Mouse (Mus musculus) hindbrain, embryonic 16.5 days (tissue): ENCODE measurements around the gene Stbd1. TPM values are rescaled to one million over a fixed set of nuclear protein-coding genes. Genes with fewer than 3 reads are reported as not detected.
A peak's percentile ranks its signal among the peaks of the same experiment; 100 is the strongest.

ENCODE experiments used
- ATAC-seq: fragments of 200-750 bp; cut with Nextera tagmentation; 2 replicates; pipeline ENCODE4 v1.8.0; 2017; ENCODE audit warnings: moderate TSS enrichment, moderate library complexity
- H3K27ac ChIP-seq: fragments of 300-500 bp; sonication (generic); 2 replicates; pipeline ENCODE4 v1.5.1; 2014; ENCODE audit warnings: low read depth, mild to moderate bottlenecking, control low read depth, low read length, moderate library complexity
- H3K27me3 ChIP-seq: fragments of 300-500 bp; sonication (generic); replicated peaks from 2 replicates; pipeline ENCODE4 v1.6.1; 2014; ENCODE audit warnings: low read length; ENCODE audit not compliant: control insufficient read depth, insufficient read depth
- H3K36me3 ChIP-seq: fragments of 300-500 bp; sonication (generic); 2 replicates; pipeline ENCODE4 v1.6.1; 2014; ENCODE audit warnings: mild to moderate bottlenecking, low read length, moderate library complexity, mixed read lengths; ENCODE audit not compliant: control insufficient read depth, insufficient read depth
- H3K4me1 ChIP-seq: fragments of 300-500 bp; sonication (generic); 2 replicates; pipeline ENCODE4 v1.6.1; 2014; ENCODE audit warnings: low read depth, low read length; ENCODE audit not compliant: control insufficient read depth, insufficient read depth
- H3K4me2 ChIP-seq: fragments of 300-500 bp; sonication (generic); 2 replicates; pipeline ENCODE4 v1.6.1; 2014; ENCODE audit warnings: mild to moderate bottlenecking, low read length, control low read depth, moderate library complexity
- H3K4me3 ChIP-seq: fragments of 300-500 bp; sonication (generic); 2 replicates; pipeline ENCODE4 v1.5.1; 2014; ENCODE audit warnings: mild to moderate bottlenecking, low read length, control low read depth, moderate library complexity
- H3K9ac ChIP-seq: fragments of 300-500 bp; sonication (generic); 2 replicates; pipeline ENCODE4 v1.6.1; 2014; ENCODE audit warnings: low read depth, mild to moderate bottlenecking, control low read depth, low read length, moderate library complexity
- H3K9me3 ChIP-seq: fragments of 300-500 bp; sonication (generic); 2 replicates; pipeline ENCODE4 v1.6.1; 2014; ENCODE audit warnings: mild to moderate bottlenecking, low read length, moderate library complexity; ENCODE audit not compliant: control insufficient read depth
- WGBS: fragments of 180-500 bp; shearing (Covaris S2); extraction: QIAGEN DNeasy Blood & Tissue Kit; methylation state at CpG from one replicate; pipeline ENCODE4 v1.1.7; 2014; 5-methylcytosine and 5-hydroxymethylcytosine counted together
- polyA plus RNA-seq: library from polyadenylated mRNA; unstranded; fragments of >200 nt; fragmentation: Nextera tagmentation; extraction: Ambion mirVana; gene quantifications from 2 replicates; pipeline ENCODE4 v1.2.1, GENCODE M21; 2015

Stbd1 gene
- polyA plus RNA-seq = 11.3 and 14.5 TPM in 2 replicates

- Histone ChIP-seq H3K4me3 (peak within 1 kb of the TSS; percentile 74), H3K27ac (no peak within 1 kb of the TSS), H3K36me3 (no peaks in the 10 kb centered on the region), H3K4me1 (peaks cover 6% of the 10 kb centered on the region; the same call in 1 of the 2 replicates), H3K27me3 (no peaks in the 10 kb centered on the region), H3K9me3 (no peaks in the 10 kb centered on the region), H3K4me2 (peak within 1 kb of the TSS; percentile 90), H3K9ac (peak within 1 kb of the TSS; percentile 73)
- ATAC-seq = peak; percentile 92
- under 1% methylated on average over 57 of the region's 69 CpGs for WGBS
Measured at GRCm38 (mm10) chr5:92602691-92603690, at the start of gene Stbd1. Gene Stbd1, plus strand, starts transcription at chr5:92603041.

DNA sequence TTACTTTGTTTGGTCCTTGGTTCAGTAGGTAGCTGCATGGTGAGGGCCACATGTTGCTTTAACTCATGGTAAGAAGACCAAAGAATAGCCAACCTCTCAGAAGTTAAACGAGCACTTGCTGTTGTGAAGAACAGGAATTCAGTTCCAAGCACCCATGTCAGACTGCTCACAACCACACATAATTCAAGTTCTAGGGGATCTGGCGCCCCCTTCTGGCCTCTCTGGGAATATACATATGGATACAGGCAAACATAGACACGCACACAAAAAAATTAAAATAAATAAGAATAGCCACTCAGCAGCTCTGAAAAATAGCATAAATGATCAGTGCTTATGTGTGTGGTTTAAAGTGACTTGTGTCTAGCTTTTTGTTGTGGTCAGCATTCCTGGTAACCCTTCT, 48.9 kb upstream of the Stbd1 start:
- Histone ChIP-seq H3K4me3 (no peak overlapping the region), H3K36me3 (no peaks in the 10 kb centered on the region), H3K27me3 (no peaks in the 10 kb centered on the region), H3K27ac (no peak overlapping the region), H3K9me3 (no peaks in the 10 kb centered on the region), H3K4me1 (no peaks in the 10 kb centered on the region; the same call in 1 of the 2 replicates), H3K9ac (no peak overlapping the region), H3K4me2 (no peak overlapping the region)
- no peak for ATAC-seq
- 66% methylated on average over 3 of the region's 3 CpGs for WGBS

DNA sequence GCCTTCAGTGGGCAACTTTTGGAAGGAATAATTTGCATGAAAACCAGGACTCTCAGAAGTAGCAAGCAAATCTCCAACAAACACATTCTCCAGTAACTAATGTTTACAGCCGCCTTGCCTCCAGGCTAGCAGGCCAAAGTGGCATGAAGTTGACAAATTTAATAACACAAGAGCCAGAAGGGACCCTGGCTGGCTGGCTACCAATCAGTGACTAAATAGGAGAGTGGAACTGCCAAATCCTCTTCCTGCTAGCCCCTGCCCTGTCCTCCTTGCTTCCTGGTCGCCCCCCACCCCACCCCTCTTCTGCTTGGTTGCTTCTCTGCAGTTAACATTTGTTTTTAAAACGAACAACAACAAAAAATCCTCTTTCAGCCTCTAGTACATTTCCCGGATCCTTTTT, 48.4 kb upstream of the Stbd1 start:
- peak; percentile 70 for ATAC-seq
- H3K4me3 ChIP-seq = no peak overlapping the region
- no peaks in the 10 kb centered on the region for H3K36me3 ChIP-seq
- no peak overlapping the region for H3K9ac ChIP-seq
- H3K4me2 ChIP-seq = no peak overlapping the region
- H3K27me3 ChIP-seq = no peaks in the 10 kb centered on the region
- 67% methylated on average over 4 of the region's 4 CpGs for WGBS
- no peaks in the 10 kb centered on the region for H3K9me3 ChIP-seq
- H3K27ac ChIP-seq = peak overlapping the region; percentile 8; the same call in 1 of the 2 replicates
- H3K4me1 ChIP-seq = no peaks in the 10 kb centered on the region; the same call in 1 of the 2 replicates

GRCm38 (mm10) chr5:92554891-92555511, 47.8 kb upstream of the Stbd1 start, which contains the start of gene Fam47e:
Gene Fam47e, plus strand, starts transcription at chr5:92555069.
- Histone ChIP-seq H3K4me2 (0 out of 2 replicates have a peak within 1 kb of the TSS, but pooled peaks have one; percentile 6), H3K27me3 (no peaks in the 10 kb centered on the region), H3K4me1 (no peaks in the 10 kb centered on the region; the same call in 1 of the 2 replicates), H3K9ac (no peak within 1 kb of the TSS), H3K9me3 (no peaks in the 10 kb centered on the region), H3K36me3 (no peaks in the 10 kb centered on the region), H3K4me3 (no peak within 1 kb of the TSS; the same call in 1 of the 2 replicates), H3K27ac (peak within 1 kb of the TSS; percentile 8; the same call in 1 of the 2 replicates)
- 56% methylated on average over 16 of the region's 16 CpGs for WGBS
- peak; percentile 95 for ATAC-seq

DNA sequence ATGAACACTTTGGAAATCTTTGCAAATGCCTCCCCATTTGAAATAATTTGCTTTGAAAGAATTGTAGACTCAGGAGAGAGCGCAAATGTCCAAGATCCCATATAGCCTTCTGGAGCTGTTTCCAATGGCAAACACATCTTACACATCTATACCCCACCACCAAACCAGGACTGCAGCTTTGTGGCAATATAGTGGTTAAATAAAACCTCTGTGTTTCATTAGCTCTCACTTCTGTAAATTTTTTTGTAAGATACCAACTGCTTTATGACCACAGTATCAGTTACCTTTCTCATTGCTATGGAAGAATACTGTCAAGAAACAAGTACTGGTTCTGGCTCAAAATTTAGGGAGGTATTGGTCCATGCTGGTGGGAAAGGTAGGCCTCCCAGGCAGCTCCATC, 46.9 kb upstream of the Stbd1 start:
- ATAC-seq = no peak
- Histone ChIP-seq H3K4me3 (no peak overlapping the region), H3K9me3 (no peaks in the 10 kb centered on the region), H3K9ac (no peak overlapping the region), H3K4me1 (no peaks in the 10 kb centered on the region; the same call in 1 of the 2 replicates), H3K36me3 (no peaks in the 10 kb centered on the region), H3K27ac (no peak overlapping the region), H3K4me2 (no peak overlapping the region), H3K27me3 (no peaks in the 10 kb centered on the region)
- 96% methylated on average over 1 of the region's 1 CpGs for WGBS

- WGBS = 97% methylated on average over 1 of the region's 1 CpGs
- no peaks in the 10 kb centered on the region for H3K9me3 ChIP-seq
- H3K36me3 ChIP-seq = no peaks in the 10 kb centered on the region
- no peak for ATAC-seq
- H3K4me2 ChIP-seq = no peak overlapping the region
- H3K27ac ChIP-seq = no peak overlapping the region
- no peak overlapping the region for H3K4me3 ChIP-seq
- H3K27me3 ChIP-seq = no peaks in the 10 kb centered on the region; the same call in 1 of the 2 replicates
- H3K4me1 ChIP-seq = no peaks in the 10 kb centered on the region; the same call in 1 of the 2 replicates
- no peak overlapping the region for H3K9ac ChIP-seq
Measured at GRCm38 (mm10) chr5:92557508-92557907, 45.3 kb upstream of the Stbd1 start.

DNA sequence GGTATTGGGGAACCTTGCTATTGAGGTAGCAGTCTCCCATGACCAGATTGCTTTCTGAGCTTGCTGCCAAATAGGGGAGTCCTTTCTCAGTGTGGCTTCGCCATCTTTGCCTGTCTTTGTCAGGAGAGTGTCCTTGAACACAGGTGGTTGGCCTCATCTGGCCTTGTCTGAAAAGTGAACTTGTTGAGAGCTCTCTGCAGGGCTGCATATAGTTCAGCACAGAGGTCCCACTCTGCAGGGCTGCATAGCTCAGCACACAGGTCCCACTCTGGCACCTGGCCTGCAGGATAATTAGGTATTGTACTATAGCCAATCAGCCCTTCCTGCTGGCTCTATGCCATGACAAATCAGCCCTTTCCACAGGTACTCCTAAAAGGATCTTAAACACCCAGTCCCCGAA, 42.6 kb upstream of the Stbd1 start:
- H3K4me1 ChIP-seq = no peaks in the 10 kb centered on the region
- no peak overlapping the region for H3K4me3 ChIP-seq
- H3K4me2 ChIP-seq = no peak overlapping the region
- no peak overlapping the region for H3K9ac ChIP-seq
- ATAC-seq = no peak
- H3K36me3 ChIP-seq = no peaks in the 10 kb centered on the region
- H3K9me3 ChIP-seq = no peaks in the 10 kb centered on the region
- H3K27ac ChIP-seq = no peak overlapping the region
- 77% methylated on average over 2 of the region's 2 CpGs for WGBS
- H3K27me3 ChIP-seq = no peaks in the 10 kb centered on the region; the same call in 1 of the 2 replicates

DNA sequence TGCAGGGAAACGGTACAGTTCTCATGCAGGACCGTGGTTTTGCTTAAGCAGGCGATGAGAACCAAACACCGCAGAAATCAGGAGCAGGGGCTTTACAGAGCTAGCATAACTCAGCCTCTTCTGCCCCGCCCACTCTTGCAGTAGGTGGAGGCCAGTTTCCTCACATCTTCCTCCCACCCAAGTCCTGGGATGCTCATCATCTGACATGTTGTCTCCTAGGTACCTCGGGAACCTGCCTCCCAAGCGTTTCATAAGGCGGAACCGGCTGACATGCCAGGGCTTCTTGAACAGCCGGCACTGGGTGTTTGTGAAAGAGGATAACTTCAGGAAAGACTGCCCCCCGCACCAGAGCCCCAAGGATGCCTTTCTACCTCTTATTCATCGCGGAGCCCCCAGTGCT, 40.8 kb upstream of the Stbd1 start:
- Histone ChIP-seq H3K27me3 (no peaks in the 10 kb centered on the region; the same call in 1 of the 2 replicates), H3K4me1 (no peaks in the 10 kb centered on the region), H3K9me3 (no peaks in the 10 kb centered on the region), H3K4me2 (no peak overlapping the region), H3K4me3 (no peak overlapping the region), H3K27ac (no peak overlapping the region), H3K36me3 (no peaks in the 10 kb centered on the region), H3K9ac (no peak overlapping the region)
- WGBS = 81% methylated on average over 13 of the region's 13 CpGs
- no peak for ATAC-seq

DNA sequence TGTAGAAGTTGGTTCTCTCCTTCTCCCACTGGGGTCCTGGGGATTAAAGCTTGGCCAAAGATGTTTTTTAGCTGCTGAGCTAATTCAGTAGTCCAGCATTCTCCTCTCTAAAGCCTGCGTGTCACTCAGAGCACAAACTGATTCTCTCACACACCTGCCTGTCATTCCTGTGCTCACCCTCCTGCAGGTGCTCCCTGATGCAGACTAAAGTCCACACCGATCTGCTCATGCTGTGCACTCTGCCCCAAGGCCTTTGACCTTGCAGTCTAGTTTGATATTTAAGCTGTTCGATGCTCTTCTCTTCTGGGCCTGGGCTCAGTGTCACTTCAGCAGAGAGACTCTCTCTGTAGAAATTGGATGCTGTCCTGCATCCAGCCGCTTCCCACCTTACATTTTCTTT, 31.6 kb upstream of the Stbd1 start:
- no peak overlapping the region for H3K4me3 ChIP-seq
- H3K27ac ChIP-seq = no peak overlapping the region
- ATAC-seq = no peak
- no peaks in the 10 kb centered on the region for H3K9me3 ChIP-seq
- no peak overlapping the region for H3K9ac ChIP-seq
- WGBS = 90% methylated on average over 4 of the region's 4 CpGs
- no peaks in the 10 kb centered on the region for H3K36me3 ChIP-seq
- no peaks in the 10 kb centered on the region for H3K27me3 ChIP-seq
- no peak overlapping the region for H3K4me2 ChIP-seq
- H3K4me1 ChIP-seq = no peaks in the 10 kb centered on the region
